Comparison of ENCODE assay signal across 14 mouse cellular contexts in the genomic region with DNA sequence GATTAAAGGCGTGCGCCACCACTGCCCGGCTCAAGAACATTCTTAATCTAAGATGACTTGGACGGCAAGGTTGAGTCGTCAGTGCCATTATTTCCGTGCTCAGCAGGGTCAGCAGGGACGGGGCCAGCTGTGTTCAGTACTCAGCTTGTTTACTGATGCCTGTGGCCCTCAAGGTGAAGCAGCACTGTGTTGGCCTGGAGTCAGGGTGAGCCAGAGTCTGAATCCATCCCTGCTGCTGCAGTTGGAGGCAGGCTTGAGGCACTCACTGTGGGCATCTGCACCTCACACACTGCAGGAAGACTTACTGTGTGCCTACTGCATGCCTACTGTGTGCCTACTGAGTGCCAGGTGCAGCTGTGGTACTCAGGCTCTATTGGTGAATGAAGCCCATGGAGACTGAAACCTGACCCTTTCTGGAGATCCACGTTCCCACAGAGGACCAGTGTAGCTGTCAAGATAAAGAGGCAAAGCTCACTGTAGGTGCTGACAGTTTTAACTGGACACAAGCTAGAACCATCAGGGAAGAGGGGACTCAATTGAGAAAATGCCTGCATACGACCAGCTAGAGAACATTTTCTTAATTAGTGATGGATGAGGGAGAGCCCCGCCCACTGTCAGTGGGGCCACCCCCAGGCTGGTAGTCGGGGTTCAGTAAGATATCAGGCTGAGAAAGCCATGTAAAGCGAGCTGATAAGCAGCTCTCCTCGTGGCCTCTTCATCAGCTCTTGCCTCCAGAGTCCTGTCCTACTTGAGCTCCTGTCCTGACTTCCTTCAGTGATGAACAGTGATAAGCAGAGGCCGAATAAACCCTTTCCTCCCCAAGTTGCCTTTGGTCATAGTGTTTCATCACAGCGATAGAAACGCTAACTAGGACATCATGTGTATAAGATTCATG. TPM values are rescaled to one million over a fixed set of nuclear protein-coding genes. Genes with fewer than 3 reads are reported as not detected.
A peak's percentile ranks its signal among the peaks of the same experiment; 100 is the strongest.
DNase-seq lines count a peak whose midpoint lies in the region; ATAC-seq and TF ChIP-seq lines count a peak whose summit lies in the region.
"Had no signal": no experiment of that assay in that cellular context is flagged by ENCODE, and none has a peak within 500 bp of the region (broad histone marks: within the 10 kb centered on the region; RNA-seq: fewer than 3 reads in every experiment).

No protein-coding gene starts in this region.

- H3K9ac ChIP-seq in kidney, embryonic 15.5 days = no peak overlapping the region
- peak overlapping the region; percentile 69 for H3K9ac ChIP-seq in liver, embryonic 13.5 days
- H3K9ac ChIP-seq in hindbrain, postnatal 0 days (replicated peaks; ENCODE audit: low read length) = no peak overlapping the region
- H3K9ac ChIP-seq: limb, embryonic 12.5 days had no signal

- DNase-seq in kidney, adult 11 months = no peak
- peak; percentile 77 for DNase-seq in c-Kit-positive CD71-positive TER-119-negative erythroid progenitor cells, embryonic 14.5 days (ENCODE audit: low read depth)
- DNase-seq in liver, embryonic 13.5 days = peak; percentile 84
- DNase-seq in spleen, postnatal 36 days (ENCODE audit: low spot score in 2 of 2) = peak; percentile 41 to 68
- DNase-seq in hindbrain, postnatal 0 days (ENCODE audit: low spot score) = no peak
- no peak for DNase-seq in lung, postnatal 36 days
- DNase-seq: adrenal gland, adult 8-10 months; cerebellum, postnatal 36 days; heart, postnatal 4 days; midbrain, embryonic 14.5 days had no signal

- H3K9me3 ChIP-seq in kidney, embryonic 15.5 days (replicated peaks) = 0 out of 2 replicates have a peak, but pooled peaks cover 4% of the 10 kb centered on the region
- H3K9me3 ChIP-seq in liver, embryonic 13.5 days (replicated peaks) = no peaks in the 10 kb centered on the region
- no peaks in the 10 kb centered on the region for H3K9me3 ChIP-seq in hindbrain, postnatal 0 days (ENCODE audit: low read length)

- H3K27me3 ChIP-seq in kidney, embryonic 15.5 days = no peaks in the 10 kb centered on the region
- no peaks in the 10 kb centered on the region for H3K27me3 ChIP-seq in liver, embryonic 13.5 days
- no peaks in the 10 kb centered on the region for H3K27me3 ChIP-seq in hindbrain, postnatal 0 days (ENCODE audit: insufficient read depth, low read length)
- H3K27me3 ChIP-seq: limb, embryonic 12.5 days had no signal

- peaks cover 28% of the 10 kb centered on the region for H3K4me1 ChIP-seq in kidney, embryonic 15.5 days
- H3K4me1 ChIP-seq in liver, embryonic 13.5 days (replicated peaks) = peaks cover 78% of the 10 kb centered on the region
- no peaks in the 10 kb centered on the region for H3K4me1 ChIP-seq in hindbrain, postnatal 0 days (ENCODE audit: insufficient read depth, low read length)

- TF ChIP-seq CTCF in hindbrain, postnatal 0 days (IDR thresholded peaks at IDR 0.05; ENCODE audit: low read depth) = no peak

- peak; percentile 73; the same call in 1 of the 2 replicates for ATAC-seq in kidney, embryonic 15.5 days (replicated peaks; ENCODE audit: low FRiP score)
- ATAC-seq in liver, embryonic 13.5 days (ENCODE audit: low read depth) = peak; percentile 96
- no peak for ATAC-seq in hindbrain, postnatal 0 days
- ATAC-seq: forebrain, embryonic 14.5 days; lung, postnatal 0 days had no signal

- H3K4me3 ChIP-seq in kidney, embryonic 15.5 days (replicated peaks) = no peak overlapping the region
- H3K4me3 ChIP-seq in liver, embryonic 13.5 days (replicated peaks) = peak overlapping the region; percentile 33
- H3K4me3 ChIP-seq in hindbrain, postnatal 0 days (ENCODE audit: low read length) = no peak overlapping the region
- H3K4me3 ChIP-seq: limb, embryonic 12.5 days had no signal

- H3K27ac ChIP-seq in kidney, embryonic 15.5 days = no peak overlapping the region
- H3K27ac ChIP-seq in liver, embryonic 13.5 days = peak overlapping the region; percentile 98
- no peak overlapping the region for H3K27ac ChIP-seq in hindbrain, postnatal 0 days
- H3K27ac ChIP-seq: limb, embryonic 12.5 days had no signal

- no peak overlapping the region for H3K4me2 ChIP-seq in kidney, embryonic 15.5 days
- H3K4me2 ChIP-seq in liver, embryonic 13.5 days = peak overlapping the region; percentile 71
- no peak overlapping the region for H3K4me2 ChIP-seq in hindbrain, postnatal 0 days (ENCODE audit: low read depth, low read length)
- H3K4me2 ChIP-seq: limb, embryonic 12.5 days had no signal

- 60% methylated on average over 16 of the region's 16 CpGs for WGBS in kidney, embryonic 15.5 days
- 29% methylated on average over 16 of the region's 16 CpGs for WGBS in liver, embryonic 13.5 days (ENCODE audit: insufficient replicate concordance)
- 76% methylated on average over 16 of the region's 16 CpGs for WGBS in hindbrain, postnatal 0 days

- no peaks in the 10 kb centered on the region for H3K36me3 ChIP-seq in kidney, embryonic 15.5 days
- no peaks in the 10 kb centered on the region for H3K36me3 ChIP-seq in liver, embryonic 13.5 days
- no peaks in the 10 kb centered on the region for H3K36me3 ChIP-seq in hindbrain, postnatal 0 days (ENCODE audit: insufficient read depth, low read length)
- H3K36me3 ChIP-seq: limb, embryonic 12.5 days had no signal

RNA-seq across cellular contexts. Expression of a gene that starts 26.9 kb away (rescaled TPM):
- polyA plus RNA-seq in kidney, embryonic 15.5 days (2015; fragmentation: Nextera tagmentation; extraction: Ambion mirVana) = 118 and 134 TPM in 2 replicates
- polyA plus RNA-seq in liver, embryonic 13.5 days (2015; fragmentation: Nextera tagmentation; extraction: Ambion mirVana) = 29.7 and 30.2 TPM in 2 replicates
- total RNA-seq in hindbrain, postnatal 0 days (2014; rRNA removed) = 48.2 and 52.4 TPM in 2 replicates
- polyA plus RNA-seq in hindbrain, postnatal 0 days (2015; fragmentation: Nextera tagmentation; extraction: Ambion mirVana) = 47.0 and 47.7 TPM in 2 replicates

Comparison
In these comparisons a context has a peak if more than half of its experiments do, and no peak if none do; other contexts are left out.
1. DNase-seq: peak in c-Kit-positive CD71-positive TER-119-negative erythroid progenitor cells, embryonic 14.5 days (single experiment), liver, embryonic 13.5 days (single experiment) and spleen, postnatal 36 days (2 of 2); none in kidney, adult 11 months (single experiment), hindbrain, postnatal 0 days (single experiment) and lung, postnatal 36 days (single experiment).